Mouse (Mus musculus): Measurements from ENCODE around the gene Cdc42. TPM values are rescaled to one million over a fixed set of nuclear protein-coding genes. Genes with fewer than 3 reads are reported as not detected.

Cdc42 gene
- polyA plus RNA-seq, 1 experiment, result 133 TPM

DNA sequence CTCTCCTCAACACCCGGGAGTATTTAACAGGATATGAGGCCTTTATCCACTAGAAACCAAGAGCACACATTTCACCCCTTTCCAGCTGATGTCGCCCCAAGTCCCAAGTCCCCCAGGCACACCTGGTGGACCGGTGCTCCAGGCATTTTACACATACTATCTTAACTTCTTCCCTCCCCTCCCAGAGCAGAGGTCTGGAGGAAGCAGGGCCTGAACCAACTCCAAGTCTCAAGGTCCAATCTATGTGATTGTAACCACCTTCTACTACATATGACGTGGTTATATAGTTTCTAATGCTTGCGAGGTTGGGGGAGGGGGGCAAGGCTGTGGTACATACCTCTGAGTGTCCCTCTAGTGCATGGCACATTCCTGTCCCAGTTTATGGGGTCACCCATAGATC is 75.4 kb downstream of the Cdc42 start:
- Histone ChIP-seq H3K27ac (ENCODE audit: control insufficient read depth, insufficient read depth, low read depth, low read length, poor library complexity) (no peak overlapping the region), H3K4me3 (replicated peaks; ENCODE audit: control insufficient read depth, low read depth, low read length) (no peak overlapping the region), H3K4me1 (ENCODE audit: control insufficient read depth, insufficient read depth, low read length) (no peaks in the 10 kb centered on the region)
- no peak for TF ChIP-seq CTCF (IDR thresholded peaks at IDR 0.05; ENCODE audit: control insufficient read depth, insufficient read depth, low read length)
- no peak for TF ChIP-seq POLR2A (IDR thresholded peaks at IDR 0.05; ENCODE audit: borderline replicate concordance, control insufficient read depth, low read depth, low read length)
- 76% methylated on average over 5 of the region's 5 CpGs for WGBS

DNA sequence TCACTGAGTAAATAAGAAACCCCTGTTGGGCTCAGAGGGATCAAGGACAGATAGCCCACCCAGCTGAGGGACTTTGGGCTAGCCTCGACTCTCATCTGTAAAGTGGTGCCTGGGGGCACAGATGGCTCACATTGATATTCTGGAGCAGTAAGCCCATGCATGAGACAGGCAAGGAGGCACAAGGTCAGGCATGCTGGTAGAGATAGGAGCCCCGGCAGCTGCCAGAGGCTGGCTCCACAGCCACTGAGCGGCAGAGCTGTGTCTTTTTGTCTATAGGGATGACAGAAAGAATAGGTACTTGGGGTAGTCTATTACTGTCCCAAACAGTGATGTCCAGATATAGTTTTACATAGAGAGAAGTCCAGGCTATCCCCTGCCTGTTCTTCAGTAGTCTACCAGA is 76.2 kb downstream of the Cdc42 start:
- Histone ChIP-seq H3K4me3 (replicated peaks; ENCODE audit: control insufficient read depth, low read depth, low read length) (no peak overlapping the region), H3K4me1 (ENCODE audit: control insufficient read depth, insufficient read depth, low read length) (no peaks in the 10 kb centered on the region), H3K27ac (ENCODE audit: control insufficient read depth, insufficient read depth, low read depth, low read length, poor library complexity) (no peak overlapping the region)
- 79% methylated on average over 3 of the region's 3 CpGs for WGBS
- TF ChIP-seq CTCF (IDR thresholded peaks at IDR 0.05; ENCODE audit: control insufficient read depth, insufficient read depth, low read length), result no peak
- TF ChIP-seq POLR2A (IDR thresholded peaks at IDR 0.05; ENCODE audit: borderline replicate concordance, control insufficient read depth, low read depth, low read length), result no peak

DNA sequence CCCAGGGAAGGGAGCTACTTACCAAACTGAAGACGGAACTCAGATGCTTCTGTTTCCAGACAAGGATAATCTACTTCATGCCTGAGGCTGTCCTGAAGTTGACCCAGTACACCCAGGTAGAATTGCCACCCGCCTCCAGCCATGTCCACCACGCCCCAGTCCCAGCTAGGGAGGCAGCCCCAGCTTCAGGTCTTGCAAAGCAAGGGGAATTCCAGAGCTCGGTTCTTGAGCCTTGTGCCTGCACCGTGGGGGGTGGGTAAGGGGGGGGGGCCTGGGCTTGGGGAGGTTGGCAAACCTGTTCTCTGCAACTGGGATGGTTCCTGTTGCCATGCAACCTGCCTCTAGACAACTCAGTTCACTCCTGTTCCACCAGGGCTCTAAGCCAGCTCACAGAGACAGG is 78.2 kb downstream of the Cdc42 start:
- 51% methylated on average over 5 of the region's 5 CpGs for WGBS
- H3K27ac ChIP-seq (ENCODE audit: control insufficient read depth, insufficient read depth, low read depth, low read length, poor library complexity), result no peak overlapping the region
- H3K4me1 ChIP-seq (ENCODE audit: control insufficient read depth, insufficient read depth, low read length), result no peaks in the 10 kb centered on the region
- H3K4me3 ChIP-seq (replicated peaks; ENCODE audit: control insufficient read depth, low read depth, low read length), result no peak overlapping the region
- TF ChIP-seq POLR2A (IDR thresholded peaks at IDR 0.05; ENCODE audit: borderline replicate concordance, control insufficient read depth, low read depth, low read length) (no peak), CTCF (IDR thresholded peaks at IDR 0.05; ENCODE audit: control insufficient read depth, insufficient read depth, low read length) (no peak)

DNA sequence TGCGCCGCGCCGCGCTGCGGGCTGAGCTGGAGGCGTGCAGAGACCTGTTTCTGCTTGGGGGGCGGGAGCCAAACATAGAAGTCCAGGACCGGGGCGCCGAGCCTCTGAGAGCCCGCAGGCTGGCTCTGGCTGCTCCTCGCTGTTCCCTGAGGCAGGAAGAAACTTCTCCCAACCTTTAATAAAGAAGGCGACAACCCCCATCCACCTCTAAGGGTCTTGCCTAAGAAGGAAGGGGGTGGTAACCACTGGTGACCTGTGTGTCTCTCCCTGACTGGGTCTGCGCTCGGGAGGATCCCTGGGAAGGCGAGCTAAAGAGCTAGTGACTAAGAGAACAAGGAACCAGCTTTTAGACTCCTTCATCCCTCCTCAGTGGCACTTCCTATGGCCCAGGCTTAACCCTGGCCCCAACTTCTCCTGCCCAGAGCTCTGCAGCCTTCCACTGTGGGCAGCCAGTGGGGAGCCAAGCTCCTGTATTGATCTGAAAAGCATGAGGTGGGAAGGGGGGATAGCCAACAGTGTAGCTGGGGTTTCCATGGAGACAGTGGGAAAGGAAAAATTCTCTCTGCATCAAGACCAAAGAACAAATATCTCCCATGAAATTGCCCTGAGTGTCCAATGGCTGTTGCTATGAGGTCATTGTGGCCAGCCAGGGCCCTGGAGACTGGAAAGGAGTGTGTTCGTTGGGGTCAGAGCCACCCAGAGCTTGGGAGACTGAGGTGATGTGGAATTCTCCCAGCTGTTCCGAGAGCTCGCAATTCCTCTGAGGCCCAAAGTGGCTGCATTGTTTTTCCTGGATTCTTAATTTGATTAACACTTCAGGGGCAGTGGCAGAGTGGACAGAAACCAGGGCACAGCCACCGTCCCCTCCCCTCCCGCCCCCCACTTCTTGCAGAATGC is 79.1 kb downstream of the Cdc42 start:
- H3K4me1 ChIP-seq (ENCODE audit: control insufficient read depth, insufficient read depth, low read length), result no peaks in the 10 kb centered on the region
- no peak overlapping the region for H3K27ac ChIP-seq (ENCODE audit: control insufficient read depth, insufficient read depth, low read depth, low read length, poor library complexity)
- 15% methylated on average over 22 of the region's 22 CpGs for WGBS
- H3K4me3 ChIP-seq (replicated peaks; ENCODE audit: control insufficient read depth, low read depth, low read length), result no peak overlapping the region
- TF ChIP-seq CTCF (IDR thresholded peaks at IDR 0.05; ENCODE audit: control insufficient read depth, insufficient read depth, low read length), result no peak
- TF ChIP-seq POLR2A (IDR thresholded peaks at IDR 0.05; ENCODE audit: borderline replicate concordance, control insufficient read depth, low read depth, low read length), result no peak

DNA sequence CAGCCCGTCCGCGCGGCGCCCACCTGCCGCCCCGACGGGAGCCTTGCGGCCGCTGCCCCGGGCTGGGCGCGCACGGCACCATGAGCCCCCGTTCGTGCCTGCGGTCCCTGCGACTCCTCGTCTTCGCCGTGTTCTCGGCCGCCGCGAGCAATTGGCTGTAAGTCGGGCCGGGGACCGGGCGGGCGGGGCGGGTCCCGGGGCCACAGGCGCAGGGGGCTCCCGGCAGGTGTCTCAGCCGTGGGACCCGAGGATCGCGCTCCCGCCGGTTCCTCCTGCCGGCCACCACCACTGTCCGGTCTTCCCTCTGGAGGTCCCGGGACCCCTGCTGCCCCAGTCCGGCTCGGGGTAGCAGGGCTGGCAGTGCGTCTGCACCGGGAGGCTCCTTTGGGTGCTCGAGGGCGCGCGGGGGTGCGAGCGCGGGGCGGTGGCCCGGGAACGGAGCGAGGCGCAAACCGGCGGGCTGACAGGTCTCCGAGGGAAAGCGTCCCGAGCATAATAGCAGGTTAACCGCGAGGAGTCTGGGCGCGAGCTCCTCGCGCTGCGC is 79.8 kb downstream of the Cdc42 start:
- TF ChIP-seq CTCF (IDR thresholded peaks at IDR 0.05; ENCODE audit: control insufficient read depth, insufficient read depth, low read length), result no peak
- TF ChIP-seq POLR2A (IDR thresholded peaks at IDR 0.05; ENCODE audit: borderline replicate concordance, control insufficient read depth, low read depth, low read length), result no peak
- Histone ChIP-seq H3K4me1 (ENCODE audit: control insufficient read depth, insufficient read depth, low read length) (no peaks in the 10 kb centered on the region), H3K27ac (ENCODE audit: control insufficient read depth, insufficient read depth, low read depth, low read length, poor library complexity) (no peak overlapping the region), H3K4me3 (replicated peaks; ENCODE audit: control insufficient read depth, low read depth, low read length) (no peak overlapping the region)
- 2% methylated on average over 71 of the region's 71 CpGs for WGBS

DNA sequence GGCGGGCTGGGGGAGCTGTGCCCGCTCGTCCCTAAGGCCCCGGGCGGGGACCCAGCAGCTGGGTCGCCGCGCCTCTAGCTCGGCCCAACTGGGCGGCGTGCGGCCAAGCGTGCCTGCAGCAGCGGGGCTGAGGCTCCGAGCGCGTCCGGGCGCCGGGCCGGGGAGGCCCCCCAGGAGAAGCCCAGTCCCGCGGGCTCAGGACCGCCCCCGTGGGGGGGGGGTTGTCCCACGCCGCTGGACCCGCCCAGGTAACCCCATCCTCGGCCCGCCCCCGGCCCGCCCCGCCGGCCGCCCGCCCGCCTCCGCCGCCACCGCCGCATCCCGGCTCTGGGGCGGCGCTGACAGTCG is 80.4 kb downstream of the Cdc42 start, which contains the start of gene Wnt4:
Gene Wnt4, plus strand, starts transcription at position 324 of the 348 bp plus-strand sequence.
- Histone ChIP-seq H3K27ac (ENCODE audit: control insufficient read depth, insufficient read depth, low read depth, low read length, poor library complexity) (no peak within 1 kb of the TSS), H3K4me1 (ENCODE audit: control insufficient read depth, insufficient read depth, low read length) (no peaks in the 10 kb centered on the region), H3K4me3 (replicated peaks; ENCODE audit: control insufficient read depth, low read depth, low read length) (no peak within 1 kb of the TSS)
- TF ChIP-seq CTCF (IDR thresholded peaks at IDR 0.05; ENCODE audit: control insufficient read depth, insufficient read depth, low read length) (no peak), POLR2A (IDR thresholded peaks at IDR 0.05; ENCODE audit: borderline replicate concordance, control insufficient read depth, low read depth, low read length) (no peak)
- WGBS, result 4% methylated on average over 36 of the region's 45 CpGs

DNA sequence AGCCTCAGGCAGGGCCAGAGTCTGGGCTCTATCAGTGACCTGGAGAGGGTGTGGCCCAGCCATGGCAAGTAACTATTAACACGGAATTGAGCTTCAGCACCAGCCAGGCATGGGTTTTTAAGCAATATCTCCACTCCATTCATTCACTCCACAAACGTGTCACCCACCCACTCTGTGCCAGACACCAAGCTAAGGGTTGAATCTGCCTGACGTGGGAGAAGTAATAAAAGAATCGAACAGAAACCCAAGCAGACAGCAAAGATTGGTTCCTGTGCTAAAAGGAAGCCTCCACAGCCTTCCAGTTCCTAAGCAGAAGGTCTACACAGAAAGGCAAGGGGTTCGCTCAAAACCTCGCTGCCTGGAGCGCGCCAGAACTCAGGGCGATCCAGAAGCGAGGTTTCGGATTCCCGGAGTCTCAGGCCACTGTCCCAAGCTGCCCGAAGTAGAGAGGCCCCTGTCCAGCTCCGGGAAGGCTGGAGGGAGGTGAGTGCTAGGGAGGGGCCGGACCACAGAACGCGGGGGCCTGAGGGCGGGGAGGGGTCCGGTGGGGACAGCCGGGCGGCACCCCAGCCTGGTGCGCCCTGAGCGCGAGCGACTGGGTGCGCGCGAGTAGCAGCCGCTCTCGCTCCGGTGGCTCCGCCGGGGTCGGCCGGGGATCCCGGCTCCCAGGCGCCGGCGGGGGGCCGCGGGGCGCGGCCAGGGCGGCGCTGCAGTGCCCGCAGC is 80.9 kb downstream of the Cdc42 start:
- Histone ChIP-seq H3K27ac (ENCODE audit: control insufficient read depth, insufficient read depth, low read depth, low read length, poor library complexity) (no peak overlapping the region), H3K4me3 (replicated peaks; ENCODE audit: control insufficient read depth, low read depth, low read length) (no peak overlapping the region), H3K4me1 (ENCODE audit: control insufficient read depth, insufficient read depth, low read length) (no peaks in the 10 kb centered on the region)
- WGBS, result 4% methylated on average over 46 of the region's 46 CpGs
- TF ChIP-seq CTCF (IDR thresholded peaks at IDR 0.05; ENCODE audit: control insufficient read depth, insufficient read depth, low read length) (no peak), POLR2A (IDR thresholded peaks at IDR 0.05; ENCODE audit: borderline replicate concordance, control insufficient read depth, low read depth, low read length) (no peak)

DNA sequence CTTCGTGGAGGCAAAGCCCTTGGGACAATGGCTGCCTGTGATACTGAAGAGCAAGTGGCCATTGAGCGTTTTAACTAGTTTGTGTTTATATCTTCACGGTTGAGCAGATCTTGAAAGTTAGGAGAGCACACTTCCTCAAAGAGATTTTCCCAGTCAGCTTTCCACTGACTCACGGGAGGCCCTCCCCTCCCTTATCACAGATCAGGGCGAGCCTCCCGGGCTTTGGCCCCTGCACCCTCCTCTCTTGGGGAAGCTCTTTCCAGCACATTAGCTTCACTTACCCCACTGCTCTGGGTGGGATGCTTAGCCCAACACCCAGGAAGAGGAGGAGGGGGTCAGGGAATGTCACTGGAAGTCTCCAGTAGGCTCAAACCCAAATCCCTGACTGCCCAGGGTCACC is 83.2 kb downstream of the Cdc42 start:
- TF ChIP-seq CTCF (IDR thresholded peaks at IDR 0.05; ENCODE audit: control insufficient read depth, insufficient read depth, low read length) (no peak), POLR2A (IDR thresholded peaks at IDR 0.05; ENCODE audit: borderline replicate concordance, control insufficient read depth, low read depth, low read length) (no peak)
- 42% methylated on average over 6 of the region's 6 CpGs for WGBS
- H3K4me3 ChIP-seq (replicated peaks; ENCODE audit: control insufficient read depth, low read depth, low read length), result no peak overlapping the region
- no peak overlapping the region for H3K27ac ChIP-seq (ENCODE audit: control insufficient read depth, insufficient read depth, low read depth, low read length, poor library complexity)
- no peaks in the 10 kb centered on the region for H3K4me1 ChIP-seq (ENCODE audit: control insufficient read depth, insufficient read depth, low read length)
